Mouse (Mus musculus): ENCODE results near the gene Iqschfp. TPM values are rescaled to one million over a fixed set of nuclear protein-coding genes. Genes with fewer than 3 reads are reported as not detected.

The Iqschfp gene
- polyA plus RNA-seq, 1 experiment = 10.6 TPM

DNA sequence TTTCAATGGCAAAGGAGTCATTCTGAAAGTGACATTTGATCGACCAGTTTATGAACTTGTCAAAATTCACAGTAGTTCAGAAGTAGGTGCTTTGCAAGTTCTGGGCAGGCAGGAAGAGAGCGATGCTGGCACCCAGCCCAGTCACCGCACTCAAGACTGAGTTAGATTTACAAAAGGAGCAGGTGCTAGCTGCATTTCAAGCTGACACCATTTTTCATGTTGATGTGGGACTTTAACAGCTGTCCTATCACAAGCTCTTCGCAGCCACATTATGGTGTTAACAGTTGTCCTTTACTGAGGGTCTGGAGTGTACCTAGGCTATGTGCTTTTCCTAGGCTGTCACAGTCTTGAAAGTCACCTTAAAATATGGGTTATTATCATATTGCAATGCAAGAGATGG, 354.1 kb downstream of the Iqschfp start:
- Histone ChIP-seq H3K4me1 (ENCODE audit: control insufficient read depth, insufficient read depth, low read length) (peaks cover 2% of the 10 kb centered on the region; the same call in 1 of the 2 replicates), H3K4me3 (ENCODE audit: insufficient read depth, low read length) (no peak overlapping the region), H3K27ac (ENCODE audit: insufficient read depth, low read length) (no peak overlapping the region)
- TF ChIP-seq POLR2A (IDR thresholded peaks at IDR 0.05; ENCODE audit: extremely low read depth, insufficient read depth, low read length) (no peak), CTCF (IDR thresholded peaks at IDR 0.05; ENCODE audit: extremely low read depth, insufficient read depth, low read length) (no peak)

DNA sequence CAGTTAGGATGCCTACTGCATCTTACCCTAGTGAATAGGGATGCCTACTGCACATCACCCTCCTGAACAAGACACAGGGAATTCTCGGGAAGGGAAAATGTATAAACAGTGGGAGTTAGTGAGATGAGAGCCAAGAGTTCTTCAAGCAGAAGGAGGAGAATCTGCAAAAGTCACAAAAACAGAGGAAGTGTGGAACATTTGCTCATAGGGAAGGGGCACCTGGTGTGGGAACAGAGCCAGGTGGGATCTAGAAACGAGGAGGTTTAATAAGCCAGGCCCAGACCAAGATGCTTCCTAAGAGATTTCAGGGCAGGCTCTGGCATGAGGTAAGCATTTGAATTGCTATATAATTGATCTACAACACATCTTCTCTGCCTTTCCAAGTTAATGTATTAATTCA, 358.6 kb downstream of the Iqschfp start:
- Histone ChIP-seq H3K4me3 (ENCODE audit: insufficient read depth, low read length) (no peak overlapping the region), H3K27ac (ENCODE audit: insufficient read depth, low read length) (no peak overlapping the region), H3K4me1 (ENCODE audit: control insufficient read depth, insufficient read depth, low read length) (peaks cover 2% of the 10 kb centered on the region; the same call in 1 of the 2 replicates)
- TF ChIP-seq CTCF (IDR thresholded peaks at IDR 0.05; ENCODE audit: extremely low read depth, insufficient read depth, low read length) = no peak
- no peak for TF ChIP-seq POLR2A (IDR thresholded peaks at IDR 0.05; ENCODE audit: extremely low read depth, insufficient read depth, low read length)

DNA sequence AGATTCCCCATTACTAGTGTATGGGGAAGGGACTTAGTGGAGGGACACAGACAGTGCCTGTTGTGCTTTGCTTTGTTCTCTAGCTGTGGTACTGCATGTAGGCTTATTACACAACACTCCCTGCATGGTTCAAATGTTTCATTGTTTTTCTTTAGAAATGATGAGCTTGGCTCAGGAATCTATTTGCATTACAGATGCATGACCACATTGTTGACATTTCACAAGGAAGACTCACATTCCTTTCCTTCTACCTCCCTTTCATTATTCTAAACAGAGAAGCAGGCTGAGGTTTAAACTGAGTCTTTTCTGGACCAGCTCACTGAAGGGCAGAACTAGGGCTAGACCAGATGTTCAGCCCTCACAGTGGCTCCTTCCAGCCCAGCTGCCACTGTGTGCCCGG, 360.3 kb downstream of the Iqschfp start:
- H3K4me1 ChIP-seq (ENCODE audit: control insufficient read depth, insufficient read depth, low read length) = peaks cover 4% of the 10 kb centered on the region; the same call in 1 of the 2 replicates
- H3K27ac ChIP-seq (ENCODE audit: insufficient read depth, low read length) = 0 out of 2 replicates have a peak overlapping the region, but pooled peaks have one; percentile 67
- TF ChIP-seq POLR2A (IDR thresholded peaks at IDR 0.05; ENCODE audit: extremely low read depth, insufficient read depth, low read length) (no peak), CTCF (IDR thresholded peaks at IDR 0.05; ENCODE audit: extremely low read depth, insufficient read depth, low read length) (no peak)
- H3K4me3 ChIP-seq (ENCODE audit: insufficient read depth, low read length) = no peak overlapping the region

DNA sequence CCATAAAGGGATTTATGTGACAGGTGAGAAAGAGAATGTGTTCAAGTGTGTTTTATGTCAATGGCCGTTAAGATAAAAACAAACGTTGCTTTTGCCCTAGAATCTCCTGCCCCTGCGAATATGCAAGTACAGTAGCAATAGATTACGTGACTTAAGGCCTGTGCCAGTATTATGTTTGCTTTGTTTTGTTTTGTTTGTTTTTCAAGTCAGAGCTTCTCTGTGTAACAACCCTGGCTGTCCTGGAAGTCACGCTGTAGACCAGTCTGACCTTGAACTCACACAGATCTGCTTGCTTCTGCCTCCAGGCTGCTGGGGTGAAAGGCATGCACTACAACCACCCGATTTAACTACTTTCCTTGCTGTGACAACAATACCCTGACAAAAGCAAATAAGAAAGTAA, 370.3 kb downstream of the Iqschfp start:
- no peak for TF ChIP-seq CTCF (IDR thresholded peaks at IDR 0.05; ENCODE audit: extremely low read depth, insufficient read depth, low read length)
- TF ChIP-seq POLR2A (IDR thresholded peaks at IDR 0.05; ENCODE audit: extremely low read depth, insufficient read depth, low read length) = no peak
- H3K4me1 ChIP-seq (ENCODE audit: control insufficient read depth, insufficient read depth, low read length) = no peaks in the 10 kb centered on the region
- H3K27ac ChIP-seq (ENCODE audit: insufficient read depth, low read length) = no peak overlapping the region
- no peak overlapping the region for H3K4me3 ChIP-seq (ENCODE audit: insufficient read depth, low read length)

DNA sequence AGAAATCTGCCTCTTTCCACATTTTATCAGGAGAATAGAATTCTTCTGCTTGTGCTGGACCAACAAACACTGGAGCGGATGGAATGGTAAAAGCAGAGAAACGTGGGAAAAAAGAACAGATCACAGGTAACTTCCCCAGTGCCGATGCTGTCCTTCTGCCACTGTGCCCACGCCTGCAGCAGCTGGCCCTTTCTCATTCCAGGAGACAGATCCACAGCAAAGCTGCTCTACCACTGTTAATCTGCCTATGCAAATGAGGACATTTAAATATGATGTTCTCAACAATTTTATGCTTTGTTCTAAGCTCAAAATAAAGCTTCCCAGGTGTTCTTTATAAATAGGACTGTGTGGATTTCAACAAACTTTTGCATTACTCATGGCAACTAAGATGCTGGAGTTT, 375.9 kb downstream of the Iqschfp start:
- peaks cover 2% of the 10 kb centered on the region; the same call in 1 of the 2 replicates for H3K4me1 ChIP-seq (ENCODE audit: control insufficient read depth, insufficient read depth, low read length)
- no peak overlapping the region for H3K4me3 ChIP-seq (ENCODE audit: insufficient read depth, low read length)
- H3K27ac ChIP-seq (ENCODE audit: insufficient read depth, low read length) = no peak overlapping the region
- TF ChIP-seq CTCF (IDR thresholded peaks at IDR 0.05; ENCODE audit: extremely low read depth, insufficient read depth, low read length) (no peak), POLR2A (IDR thresholded peaks at IDR 0.05; ENCODE audit: extremely low read depth, insufficient read depth, low read length) (no peak)

DNA sequence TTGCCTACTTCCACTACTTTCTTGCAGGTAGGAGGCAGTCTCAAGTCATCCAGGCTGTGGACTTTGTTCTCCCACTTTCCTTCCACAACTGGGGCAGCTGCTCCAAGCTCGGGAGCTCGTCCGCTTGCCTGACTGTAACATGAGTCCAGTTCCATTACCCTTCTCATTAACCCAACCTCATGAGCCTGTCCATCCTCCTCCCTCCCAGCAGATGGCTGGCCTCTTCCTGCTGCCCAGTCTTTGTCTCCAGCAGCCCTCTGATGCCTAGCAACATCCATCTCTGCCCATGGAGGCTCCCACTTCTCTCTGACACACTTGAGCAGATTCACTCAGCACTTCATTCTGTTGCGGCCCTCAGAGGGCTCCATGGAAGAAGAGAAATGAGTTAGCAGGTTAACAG, 377.2 kb downstream of the Iqschfp start:
- H3K27ac ChIP-seq (ENCODE audit: insufficient read depth, low read length) = no peak overlapping the region
- peaks cover 2% of the 10 kb centered on the region; the same call in 1 of the 2 replicates for H3K4me1 ChIP-seq (ENCODE audit: control insufficient read depth, insufficient read depth, low read length)
- TF ChIP-seq CTCF (IDR thresholded peaks at IDR 0.05; ENCODE audit: extremely low read depth, insufficient read depth, low read length) (no peak), POLR2A (IDR thresholded peaks at IDR 0.05; ENCODE audit: extremely low read depth, insufficient read depth, low read length) (no peak)
- no peak overlapping the region for H3K4me3 ChIP-seq (ENCODE audit: insufficient read depth, low read length)

DNA sequence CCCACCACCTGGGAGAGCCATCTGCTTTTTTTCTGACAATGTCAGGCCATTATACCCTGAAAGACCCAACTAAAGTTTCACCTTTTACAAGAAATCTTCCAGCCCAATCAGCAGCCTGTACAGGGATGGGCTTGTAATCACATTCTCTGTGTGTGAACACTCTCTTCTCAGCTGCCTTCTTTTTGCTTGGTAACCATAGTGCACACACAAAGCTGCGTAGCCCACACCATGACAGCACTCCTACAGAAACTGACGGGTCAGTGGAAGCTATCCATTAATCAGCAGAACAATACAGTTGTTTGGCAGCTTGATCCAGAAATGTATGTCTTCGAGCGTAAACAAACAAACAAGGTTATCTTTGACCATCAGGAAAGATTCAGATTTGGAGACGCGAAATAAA, 378.2 kb downstream of the Iqschfp start:
- no peak for TF ChIP-seq POLR2A (IDR thresholded peaks at IDR 0.05; ENCODE audit: extremely low read depth, insufficient read depth, low read length)
- TF ChIP-seq CTCF (IDR thresholded peaks at IDR 0.05; ENCODE audit: extremely low read depth, insufficient read depth, low read length) = no peak
- H3K4me1 ChIP-seq (ENCODE audit: control insufficient read depth, insufficient read depth, low read length) = peaks cover 2% of the 10 kb centered on the region; the same call in 1 of the 2 replicates
- H3K4me3 ChIP-seq (ENCODE audit: insufficient read depth, low read length) = no peak overlapping the region
- no peak overlapping the region for H3K27ac ChIP-seq (ENCODE audit: insufficient read depth, low read length)

DNA sequence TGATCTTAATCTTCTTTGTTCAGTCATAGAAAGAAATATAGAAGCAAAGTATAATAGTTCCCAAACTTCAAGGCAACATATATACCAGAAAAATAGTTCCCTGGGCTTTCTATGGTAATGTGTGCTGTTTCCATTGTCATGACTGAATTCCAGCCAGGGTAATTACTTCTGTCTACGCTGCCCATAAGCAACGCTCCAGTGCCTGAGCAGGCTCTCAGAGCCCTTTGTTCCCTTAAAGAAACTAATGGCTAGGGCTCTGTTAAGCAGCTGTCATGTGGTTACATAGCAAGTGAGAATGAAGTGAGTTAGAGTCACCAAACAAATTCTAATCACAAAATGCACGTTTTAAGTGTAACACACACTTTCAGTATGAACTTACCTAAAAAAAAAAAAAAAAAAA, 379.4 kb downstream of the Iqschfp start:
- H3K27ac ChIP-seq (ENCODE audit: insufficient read depth, low read length) = no peak overlapping the region
- TF ChIP-seq POLR2A (IDR thresholded peaks at IDR 0.05; ENCODE audit: extremely low read depth, insufficient read depth, low read length) (no peak), CTCF (IDR thresholded peaks at IDR 0.05; ENCODE audit: extremely low read depth, insufficient read depth, low read length) (no peak)
- peaks cover 2% of the 10 kb centered on the region; the same call in 1 of the 2 replicates for H3K4me1 ChIP-seq (ENCODE audit: control insufficient read depth, insufficient read depth, low read length)
- no peak overlapping the region for H3K4me3 ChIP-seq (ENCODE audit: insufficient read depth, low read length)

DNA sequence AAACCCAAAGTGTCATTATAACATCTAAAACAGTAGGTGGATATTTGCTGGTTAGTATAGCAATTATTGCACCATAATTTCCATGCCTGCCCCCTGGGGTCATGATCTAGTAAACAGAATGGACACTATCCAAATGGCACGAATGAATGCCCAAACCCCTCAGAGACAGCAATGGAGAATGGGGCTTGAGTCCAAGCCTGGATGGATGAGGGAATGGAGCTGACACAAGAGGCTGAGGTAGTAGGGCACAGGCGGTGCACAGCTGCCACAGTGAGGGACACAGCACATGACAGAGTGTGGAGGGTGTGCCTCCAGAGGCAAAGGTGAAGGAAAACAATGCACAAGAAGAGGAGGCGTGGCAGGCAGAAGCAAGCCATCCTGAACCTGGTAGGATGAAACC, 379.8 kb downstream of the Iqschfp start:
- H3K27ac ChIP-seq (ENCODE audit: insufficient read depth, low read length) = no peak overlapping the region
- TF ChIP-seq POLR2A (IDR thresholded peaks at IDR 0.05; ENCODE audit: extremely low read depth, insufficient read depth, low read length) = no peak
- TF ChIP-seq CTCF (IDR thresholded peaks at IDR 0.05; ENCODE audit: extremely low read depth, insufficient read depth, low read length) = no peak
- no peak overlapping the region for H3K4me3 ChIP-seq (ENCODE audit: insufficient read depth, low read length)
- H3K4me1 ChIP-seq (ENCODE audit: control insufficient read depth, insufficient read depth, low read length) = peaks cover 2% of the 10 kb centered on the region; the same call in 1 of the 2 replicates

DNA sequence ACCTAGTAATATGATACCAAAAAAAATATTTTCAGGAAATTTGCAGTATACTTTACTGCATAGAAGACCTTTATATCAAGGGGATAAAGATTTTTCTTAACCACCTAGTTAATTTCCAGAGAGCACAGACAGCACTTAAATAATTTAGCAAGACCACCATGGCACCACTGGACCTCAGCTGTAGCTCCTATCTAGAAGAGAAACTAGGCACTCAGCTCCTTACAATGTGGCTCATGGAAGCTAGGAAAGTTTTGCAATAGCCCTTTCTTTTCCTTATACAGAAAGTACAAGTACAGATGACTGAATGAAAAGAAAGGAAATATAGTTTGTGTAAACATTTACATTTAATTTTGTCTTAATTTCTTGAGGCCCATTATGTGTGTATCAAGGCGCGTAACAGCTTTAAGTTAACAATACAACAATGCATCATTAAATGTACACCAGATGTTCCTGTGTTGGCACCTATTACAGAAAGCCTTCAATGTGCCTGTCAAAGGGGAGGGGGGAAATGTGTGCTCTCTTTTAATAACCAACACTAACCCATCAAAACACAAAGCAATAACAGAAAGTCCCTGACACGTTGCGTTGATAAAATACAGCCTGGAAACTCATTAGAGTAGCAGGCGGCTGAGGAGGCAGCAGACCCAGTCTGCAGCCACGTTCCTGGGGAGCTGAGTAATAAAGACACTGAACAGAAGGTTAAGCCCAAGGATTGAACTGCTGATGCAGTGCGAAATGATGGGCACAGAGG, 391.0 kb downstream of the Iqschfp start:
- no peaks in the 10 kb centered on the region for H3K4me1 ChIP-seq (ENCODE audit: control insufficient read depth, insufficient read depth, low read length)
- no peak for TF ChIP-seq POLR2A (IDR thresholded peaks at IDR 0.05; ENCODE audit: extremely low read depth, insufficient read depth, low read length)
- TF ChIP-seq CTCF (IDR thresholded peaks at IDR 0.05; ENCODE audit: extremely low read depth, insufficient read depth, low read length) = no peak
- peak overlapping the region; percentile 30 for H3K4me3 ChIP-seq (ENCODE audit: insufficient read depth, low read length)
- H3K27ac ChIP-seq (ENCODE audit: insufficient read depth, low read length) = no peak overlapping the region

Data from cortical plate, adult 2 months (tissue).